Mouse (Mus musculus): ENCODE measurements around the gene Klhdc1. TPM values are rescaled to one million over a fixed set of nuclear protein-coding genes. Genes with fewer than 3 reads are reported as not detected.

Gene Klhdc1
- polyA plus RNA-seq, 1 experiment from 2014 or later, result 5.8 TPM

- peak; percentile 81 for ATAC-seq (replicated peaks; ENCODE audit: low FRiP score)
- H3K9me3 ChIP-seq (ENCODE audit: control insufficient read depth, low read length), result no peaks in the 10 kb centered on the region
- peak within 1 kb of the TSS; percentile 63 for H3K4me2 ChIP-seq
- under 1% methylated on average over 98 of the region's 98 CpGs for WGBS
- peak; percentile 89 for DNase-seq (ENCODE audit: low spot score)
- H3K36me3 ChIP-seq (ENCODE audit: control insufficient read depth, insufficient read depth, low read length), result peaks cover 3% of the 10 kb centered on the region
- H3K9ac ChIP-seq (ENCODE audit: low read depth, low read length), result peak within 1 kb of the TSS; percentile 81
- no peaks in the 10 kb centered on the region for H3K27me3 ChIP-seq (replicated peaks; ENCODE audit: control insufficient read depth, insufficient read depth, low read length)
- peak within 1 kb of the TSS; percentile 75 for H3K4me3 ChIP-seq (ENCODE audit: low read depth, low read length)
- H3K4me1 ChIP-seq (replicated peaks; ENCODE audit: control insufficient read depth, insufficient read depth, low read length), result peaks cover 31% of the 10 kb centered on the region
- peak within 1 kb of the TSS; percentile 93 for H3K27ac ChIP-seq (ENCODE audit: low read depth, low read length)
Measured at GRCm38 (mm10) chr12:69296511-69297410, 55.8 kb downstream of the Klhdc1 start, which contains the start of gene Klhdc2. Gene Klhdc2 (plus strand): TSS chr12:69296681.

DNA sequence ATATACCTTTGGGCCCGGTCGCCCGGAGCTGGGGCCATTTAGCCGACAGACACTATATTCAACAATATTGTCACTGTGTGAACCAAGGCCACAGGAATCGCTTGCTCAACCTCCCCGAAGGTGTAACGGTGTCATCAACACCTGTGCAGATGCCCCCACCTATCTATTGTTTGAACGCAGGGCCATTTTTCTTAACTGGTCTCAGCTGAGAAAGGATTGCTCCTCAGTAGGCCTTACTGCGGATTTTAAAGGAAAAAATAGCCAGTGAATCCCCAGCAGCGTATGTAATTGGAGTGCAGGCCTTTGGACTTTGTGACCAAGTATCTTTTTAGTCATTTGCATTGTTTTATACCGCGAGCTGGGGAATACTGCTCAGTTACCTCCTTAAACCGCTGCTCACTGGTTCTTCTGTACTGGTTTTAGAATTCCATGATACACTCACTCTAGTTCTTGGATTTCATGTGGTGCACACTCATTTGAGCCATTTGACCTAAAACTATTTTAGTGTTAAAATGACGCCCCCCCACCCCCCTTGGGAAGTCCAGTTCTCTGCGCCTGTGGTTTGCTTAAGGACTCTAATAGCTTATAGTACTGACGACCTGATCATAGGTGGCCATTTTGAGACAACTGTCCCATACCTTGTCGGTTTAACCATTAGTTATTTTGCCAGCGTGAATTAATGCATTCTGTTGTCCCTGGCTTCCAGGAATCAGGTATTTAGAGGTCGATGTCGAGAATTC, 56.6 kb downstream of the Klhdc1 start:
- H3K4me1 ChIP-seq (replicated peaks; ENCODE audit: control insufficient read depth, insufficient read depth, low read length), result peaks cover 30% of the 10 kb centered on the region
- peak overlapping the region; percentile 63 for H3K4me2 ChIP-seq
- peak overlapping the region; percentile 93 for H3K27ac ChIP-seq (ENCODE audit: low read depth, low read length)
- H3K27me3 ChIP-seq (replicated peaks; ENCODE audit: control insufficient read depth, insufficient read depth, low read length), result no peaks in the 10 kb centered on the region
- no peak for DNase-seq (ENCODE audit: low spot score)
- peak overlapping the region; percentile 75 for H3K4me3 ChIP-seq (ENCODE audit: low read depth, low read length)
- peak overlapping the region; percentile 81 for H3K9ac ChIP-seq (ENCODE audit: low read depth, low read length)
- ATAC-seq (replicated peaks; ENCODE audit: low FRiP score), result no peak
- 20% methylated on average over 20 of the region's 20 CpGs for WGBS
- no peaks in the 10 kb centered on the region for H3K9me3 ChIP-seq (ENCODE audit: control insufficient read depth, low read length)
- H3K36me3 ChIP-seq (ENCODE audit: control insufficient read depth, insufficient read depth, low read length), result peaks cover 11% of the 10 kb centered on the region

- Histone ChIP-seq H3K27me3 (replicated peaks; ENCODE audit: control insufficient read depth, insufficient read depth, low read length) (no peaks in the 10 kb centered on the region), H3K27ac (ENCODE audit: low read depth, low read length) (no peak overlapping the region), H3K4me1 (replicated peaks; ENCODE audit: control insufficient read depth, insufficient read depth, low read length) (peaks cover 29% of the 10 kb centered on the region), H3K9me3 (ENCODE audit: control insufficient read depth, low read length) (no peaks in the 10 kb centered on the region), H3K36me3 (ENCODE audit: control insufficient read depth, insufficient read depth, low read length) (peaks cover 16% of the 10 kb centered on the region), H3K4me2 (peak overlapping the region; percentile 63), H3K4me3 (ENCODE audit: low read depth, low read length) (peak overlapping the region; percentile 75), H3K9ac (ENCODE audit: low read depth, low read length) (no peak overlapping the region; the same call in 1 of the 2 replicates)
- DNase-seq (ENCODE audit: low spot score), result no peak
- no peak for ATAC-seq (replicated peaks; ENCODE audit: low FRiP score)
- 88% methylated on average over 4 of the region's 4 CpGs for WGBS
Measured at GRCm38 (mm10) chr12:69298281-69298680, 57.3 kb downstream of the Klhdc1 start.

GRCm38 (mm10) chr12:69299231-69299630, 58.3 kb downstream of the Klhdc1 start:
- peak overlapping the region; percentile 63 for H3K4me2 ChIP-seq
- no peak for DNase-seq (ENCODE audit: low spot score)
- H3K4me3 ChIP-seq (ENCODE audit: low read depth, low read length), result no peak overlapping the region
- no peak overlapping the region for H3K27ac ChIP-seq (ENCODE audit: low read depth, low read length)
- WGBS, result 60% methylated on average over 12 of the region's 12 CpGs
- no peak overlapping the region for H3K9ac ChIP-seq (ENCODE audit: low read depth, low read length)
- no peaks in the 10 kb centered on the region for H3K9me3 ChIP-seq (ENCODE audit: control insufficient read depth, low read length)
- peaks cover 27% of the 10 kb centered on the region for H3K4me1 ChIP-seq (replicated peaks; ENCODE audit: control insufficient read depth, insufficient read depth, low read length)
- H3K36me3 ChIP-seq (ENCODE audit: control insufficient read depth, insufficient read depth, low read length), result peaks cover 19% of the 10 kb centered on the region
- H3K27me3 ChIP-seq (replicated peaks; ENCODE audit: control insufficient read depth, insufficient read depth, low read length), result no peaks in the 10 kb centered on the region
- no peak for ATAC-seq (replicated peaks; ENCODE audit: low FRiP score)

DNA sequence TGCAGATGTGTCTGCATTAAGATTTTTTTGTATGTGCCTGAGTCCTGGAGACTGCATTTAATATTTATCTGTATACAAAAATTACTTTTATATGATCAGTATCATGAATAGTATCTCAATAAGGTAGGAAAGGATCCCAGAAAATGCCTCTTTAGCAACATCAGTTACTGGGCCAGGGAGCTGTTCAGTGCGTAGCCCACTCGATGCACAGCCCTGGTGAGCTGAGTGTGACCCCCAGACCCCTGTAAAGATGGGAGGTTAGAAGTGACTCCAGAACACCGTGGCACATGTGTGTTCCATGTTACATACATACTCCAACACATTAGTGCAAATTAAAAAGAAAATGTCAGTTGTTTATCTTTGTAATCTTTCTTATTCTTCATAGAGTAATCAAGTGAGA, 58.9 kb downstream of the Klhdc1 start:
- H3K36me3 ChIP-seq (ENCODE audit: control insufficient read depth, insufficient read depth, low read length), result peaks cover 22% of the 10 kb centered on the region
- no peaks in the 10 kb centered on the region for H3K27me3 ChIP-seq (replicated peaks; ENCODE audit: control insufficient read depth, insufficient read depth, low read length)
- ATAC-seq (replicated peaks; ENCODE audit: low FRiP score) (no peak), DNase-seq (ENCODE audit: low spot score) (no peak)
- H3K4me2 ChIP-seq, result peak overlapping the region; percentile 63; the same call in 1 of the 2 replicates
- H3K4me1 ChIP-seq (replicated peaks; ENCODE audit: control insufficient read depth, insufficient read depth, low read length), result peaks cover 25% of the 10 kb centered on the region
- no peak overlapping the region for H3K4me3 ChIP-seq (ENCODE audit: low read depth, low read length)
- H3K9me3 ChIP-seq (ENCODE audit: control insufficient read depth, low read length), result no peaks in the 10 kb centered on the region
- no peak overlapping the region for H3K27ac ChIP-seq (ENCODE audit: low read depth, low read length)
- H3K9ac ChIP-seq (ENCODE audit: low read depth, low read length), result no peak overlapping the region
- 89% methylated on average over 3 of the region's 3 CpGs for WGBS

GRCm38 (mm10) chr12:69300391-69300790, 59.4 kb downstream of the Klhdc1 start:
- H3K27ac ChIP-seq (ENCODE audit: low read depth, low read length), result no peak overlapping the region
- no peak overlapping the region for H3K4me3 ChIP-seq (ENCODE audit: low read depth, low read length)
- DNase-seq (ENCODE audit: low spot score) (no peak), ATAC-seq (replicated peaks; ENCODE audit: low FRiP score) (no peak)
- peaks cover 28% of the 10 kb centered on the region for H3K36me3 ChIP-seq (ENCODE audit: control insufficient read depth, insufficient read depth, low read length)
- no peaks in the 10 kb centered on the region for H3K9me3 ChIP-seq (ENCODE audit: control insufficient read depth, low read length)
- peaks cover 19% of the 10 kb centered on the region for H3K4me1 ChIP-seq (replicated peaks; ENCODE audit: control insufficient read depth, insufficient read depth, low read length)
- H3K27me3 ChIP-seq (replicated peaks; ENCODE audit: control insufficient read depth, insufficient read depth, low read length), result no peaks in the 10 kb centered on the region
- no peak overlapping the region for H3K4me2 ChIP-seq
- H3K9ac ChIP-seq (ENCODE audit: low read depth, low read length), result no peak overlapping the region
- 82% methylated on average over 2 of the region's 2 CpGs for WGBS

DNA sequence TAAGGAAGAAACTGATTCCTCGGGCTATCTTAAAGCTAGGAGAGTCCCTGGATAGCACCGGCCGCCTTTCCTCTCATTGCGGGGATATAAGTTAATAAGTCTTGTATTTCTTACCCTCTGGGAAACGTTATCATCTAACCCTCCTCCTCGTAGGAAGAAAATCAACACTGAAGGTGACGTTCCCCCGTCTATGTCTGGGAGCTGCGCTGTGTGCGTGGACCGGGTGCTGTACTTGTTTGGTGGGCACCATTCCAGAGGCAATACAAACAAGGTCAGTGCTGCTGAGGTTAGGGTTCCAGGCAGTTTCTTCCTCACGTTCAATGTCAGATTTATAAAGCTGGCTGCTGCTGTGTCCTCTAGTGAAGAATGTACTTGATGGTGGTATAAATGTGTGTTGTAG, 61.2 kb downstream of the Klhdc1 start:
- 95% methylated on average over 12 of the region's 12 CpGs for WGBS
- ATAC-seq (replicated peaks; ENCODE audit: low FRiP score) (no peak), DNase-seq (ENCODE audit: low spot score) (no peak)
- no peak overlapping the region for H3K4me2 ChIP-seq
- H3K4me3 ChIP-seq (ENCODE audit: low read depth, low read length), result no peak overlapping the region
- no peak overlapping the region for H3K9ac ChIP-seq (ENCODE audit: low read depth, low read length)
- H3K9me3 ChIP-seq (ENCODE audit: control insufficient read depth, low read length), result no peaks in the 10 kb centered on the region
- H3K4me1 ChIP-seq (replicated peaks; ENCODE audit: control insufficient read depth, insufficient read depth, low read length), result peaks cover 13% of the 10 kb centered on the region
- no peak overlapping the region for H3K27ac ChIP-seq (ENCODE audit: low read depth, low read length)
- no peaks in the 10 kb centered on the region for H3K27me3 ChIP-seq (replicated peaks; ENCODE audit: control insufficient read depth, insufficient read depth, low read length)
- peaks cover 39% of the 10 kb centered on the region for H3K36me3 ChIP-seq (ENCODE audit: control insufficient read depth, insufficient read depth, low read length)

DNA sequence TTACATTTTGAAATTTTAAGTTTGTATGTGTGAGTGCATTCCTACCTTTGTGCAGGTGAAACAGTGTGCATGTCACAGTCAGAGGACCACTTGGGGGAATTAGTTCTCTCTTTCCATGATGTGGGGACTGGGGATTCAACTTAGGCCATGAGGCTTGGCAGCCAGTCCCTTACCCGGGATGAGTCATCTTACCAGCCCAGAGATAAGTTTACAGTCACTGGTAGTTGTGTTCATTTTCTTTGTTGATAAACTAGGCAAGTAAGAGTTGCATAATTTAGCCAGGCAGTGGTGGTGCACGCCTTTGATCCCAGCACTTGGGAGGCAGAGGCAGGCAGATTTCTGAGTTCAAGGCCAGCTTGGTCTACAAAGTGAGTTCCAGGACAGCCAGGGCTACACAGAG, 63.1 kb downstream of the Klhdc1 start:
- Histone ChIP-seq H3K27ac (ENCODE audit: low read depth, low read length) (no peak overlapping the region), H3K4me2 (no peak overlapping the region), H3K4me1 (replicated peaks; ENCODE audit: control insufficient read depth, insufficient read depth, low read length) (peaks cover 9% of the 10 kb centered on the region), H3K9ac (ENCODE audit: low read depth, low read length) (no peak overlapping the region), H3K4me3 (ENCODE audit: low read depth, low read length) (no peak overlapping the region), H3K9me3 (ENCODE audit: control insufficient read depth, low read length) (no peaks in the 10 kb centered on the region), H3K36me3 (ENCODE audit: control insufficient read depth, insufficient read depth, low read length) (peaks cover 54% of the 10 kb centered on the region), H3K27me3 (replicated peaks; ENCODE audit: control insufficient read depth, insufficient read depth, low read length) (no peaks in the 10 kb centered on the region)
- no peak for ATAC-seq (replicated peaks; ENCODE audit: low FRiP score)
- 81% methylated on average over 2 of the region's 2 CpGs for WGBS
- DNase-seq (ENCODE audit: low spot score), result no peak
